Mouse (Mus musculus) layer of hippocampus, postnatal 10 days (tissue): ENCODE measurements around the gene Minos1. TPM values are rescaled to one million over a fixed set of nuclear protein-coding genes. Genes with fewer than 3 reads are reported as not detected.

Experiments
- DNase-seq, 2 experiments: peaks; one replicate each; pipeline ENCODE4 v3.0.0; 2021; ENCODE audit warnings: low spot score in 2 of 2
- total RNA-seq, 2 experiments: library from RNA; stranded (reverse); gene quantifications; 2 replicates each; pipeline ENCODE4 v1.2.3; 2021

The Minos1 gene
- total RNA-seq, 2 experiments from 2014 or later, result 206 to 208 TPM

DNA sequence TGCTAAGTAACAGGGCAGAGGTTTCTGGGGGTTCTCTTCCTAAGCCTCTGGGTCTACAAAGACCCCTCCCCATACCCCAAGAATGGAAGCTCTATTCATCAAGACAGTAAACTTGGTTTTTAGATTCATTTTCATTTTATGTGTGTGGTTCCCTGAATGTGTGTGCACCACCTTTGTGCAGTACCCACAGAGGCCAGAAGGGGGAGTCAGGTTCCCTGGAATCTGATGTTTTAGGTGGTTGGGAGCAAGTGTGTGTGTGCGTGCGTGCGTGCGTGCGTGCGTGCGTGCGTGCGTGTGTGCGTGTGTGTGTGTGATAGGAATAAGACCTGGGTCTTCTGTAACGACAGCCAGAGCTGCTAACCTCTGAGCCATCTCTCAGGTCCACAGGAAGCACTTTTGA lies 14.2 kb upstream of the Minos1 start:
- peak in 1 of 2 experiments; percentile 36 for DNase-seq

DNA sequence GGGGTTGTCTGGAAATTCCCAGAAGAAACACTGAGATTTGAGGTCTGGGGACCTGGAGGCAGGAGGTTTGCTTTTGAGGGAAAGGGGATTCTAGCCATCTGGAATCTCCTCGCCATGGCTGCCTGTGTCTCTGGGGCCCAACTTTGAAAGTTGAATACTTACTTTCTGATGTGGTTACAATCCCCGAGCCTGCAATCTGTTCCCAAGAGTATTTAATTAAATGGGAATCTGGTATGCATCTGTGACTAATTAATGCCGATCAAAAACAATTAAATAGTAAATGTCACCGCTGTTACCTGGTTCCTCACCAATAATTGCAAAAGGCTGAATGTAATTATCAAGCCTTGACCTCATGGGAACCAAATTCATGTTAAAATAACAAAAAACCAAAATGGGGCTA lies 13.7 kb upstream of the Minos1 start:
- no peak for DNase-seq

DNA sequence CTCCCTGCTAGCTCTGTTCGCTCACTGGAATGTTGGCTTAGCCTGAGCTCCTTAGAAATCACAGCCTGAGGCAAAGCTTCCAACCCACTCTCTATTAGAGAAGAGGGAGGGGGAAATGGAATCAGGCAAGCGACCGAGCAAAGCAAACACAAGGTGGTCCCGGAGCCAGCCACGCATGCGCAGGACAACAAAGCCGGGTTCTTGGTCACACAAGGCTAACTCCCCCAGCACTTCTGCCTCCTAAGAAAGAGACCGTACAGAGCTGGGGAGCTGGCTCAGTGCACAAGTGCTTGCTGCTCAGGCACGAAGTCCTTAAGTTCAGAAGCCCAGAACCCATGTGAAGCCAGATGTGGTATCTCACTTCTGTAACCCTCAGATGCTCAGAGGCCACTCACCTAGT lies 12.1 kb upstream of the Minos1 start:
- no peak for DNase-seq

DNA sequence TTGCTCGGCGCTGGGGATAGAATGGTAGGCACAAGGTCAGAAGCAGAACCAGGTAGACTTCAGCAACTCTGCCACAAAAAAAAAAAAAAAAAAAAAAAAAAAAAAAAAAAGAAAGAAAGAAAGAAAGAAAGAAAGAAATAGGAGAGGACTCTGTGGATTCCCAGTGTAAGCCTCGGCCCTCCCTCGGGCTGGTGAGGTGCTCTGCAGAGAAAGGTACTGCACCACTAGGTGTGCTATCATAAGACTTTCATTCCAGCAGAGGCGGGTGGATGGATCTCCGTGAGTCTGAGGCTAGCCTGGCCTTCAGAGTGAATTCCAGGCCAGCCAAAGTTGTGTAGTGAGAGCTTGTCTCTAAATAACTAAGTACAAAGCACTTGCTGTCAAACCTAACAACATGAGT lies 10.9 kb upstream of the Minos1 start:
- DNase-seq, result no peak

DNA sequence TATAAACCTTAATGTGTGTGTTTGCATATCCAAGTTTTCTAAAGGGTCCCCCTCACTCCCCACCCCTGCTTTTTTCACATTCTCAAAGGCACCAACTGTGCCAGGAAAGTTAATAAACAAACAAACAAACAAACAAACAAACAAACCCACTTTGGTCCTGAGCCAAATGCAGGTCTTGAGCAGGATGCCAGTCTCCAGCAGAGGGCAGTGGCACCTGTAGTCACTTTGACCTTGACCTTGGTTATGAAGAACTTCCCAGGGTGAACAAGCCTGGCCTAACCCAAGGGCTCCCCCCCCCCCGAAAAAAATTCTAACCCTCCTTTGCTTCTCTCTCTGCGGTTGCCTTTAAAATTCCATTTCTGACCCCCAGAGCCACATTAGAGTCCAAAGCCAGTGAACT lies 9.4 kb upstream of the Minos1 start:
- DNase-seq, result no peak

DNA sequence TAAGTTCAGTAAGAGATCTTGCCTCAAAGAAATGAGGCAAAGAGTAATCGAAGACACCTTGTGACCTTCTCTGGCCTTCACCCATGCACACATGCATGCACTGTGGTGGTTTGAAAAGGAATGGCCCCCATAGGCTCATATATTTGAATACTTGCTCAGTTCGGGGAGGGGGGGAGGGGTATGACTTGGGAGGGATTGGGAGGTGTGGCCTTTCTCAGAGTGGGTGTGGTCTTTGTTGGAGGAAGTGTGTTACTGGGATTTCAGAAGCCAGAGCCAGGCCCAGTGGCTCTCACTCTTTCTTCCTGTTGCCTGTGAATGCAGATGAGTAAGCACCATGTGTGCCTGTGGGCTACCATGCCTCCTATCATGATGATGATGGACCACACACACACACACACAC lies 5.1 kb upstream of the Minos1 start:
- no peak for DNase-seq

DNA sequence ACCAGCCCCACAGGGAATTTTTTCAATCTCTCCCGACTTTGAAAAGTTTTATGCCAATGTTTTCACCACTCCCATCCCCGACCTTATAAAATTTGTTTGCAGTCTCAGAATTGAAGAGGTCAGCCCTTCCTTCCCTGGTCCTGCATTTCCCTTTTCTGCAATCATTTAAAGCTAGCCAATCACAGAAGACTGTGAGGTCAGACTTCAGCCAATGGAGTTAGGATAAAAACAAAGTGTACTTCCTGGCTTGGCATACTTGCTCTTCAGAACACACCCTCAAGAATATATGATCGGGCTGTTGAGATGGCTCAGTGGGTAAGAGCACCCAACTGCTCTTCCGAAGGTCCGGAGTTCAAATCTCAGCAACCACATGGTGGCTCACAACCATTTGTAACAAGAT lies 2.2 kb upstream of the Minos1 start:
- DNase-seq, result no peak

- no peak for DNase-seq
Measured at GRCm38 (mm10) chr4:139131858-139132672, 1.2 kb upstream of the Minos1 start.

- DNase-seq, result peak in 1 of 2 experiments; percentile 37
Measured at GRCm38 (mm10) chr4:139129806-139130700, 860 bp downstream of the Minos1 start.

DNA sequence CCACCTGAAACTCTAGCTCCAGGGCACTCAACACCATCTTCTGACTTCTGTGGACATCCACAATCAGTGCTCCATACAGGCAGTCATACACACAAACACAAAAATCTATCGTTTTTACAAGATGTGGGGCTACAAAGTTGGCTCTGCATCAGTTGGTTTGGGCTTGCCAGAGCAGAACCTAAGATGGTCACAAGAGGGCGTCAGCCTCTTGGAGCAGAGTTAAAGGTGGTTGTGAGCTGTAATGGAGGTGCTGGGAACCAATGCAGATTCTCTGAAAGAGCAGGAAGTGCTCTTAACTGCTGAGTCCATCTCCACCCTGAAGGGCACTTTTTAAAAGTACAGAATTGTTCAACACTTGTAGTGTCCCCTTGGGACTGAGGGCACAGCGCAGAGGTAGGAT lies 4.4 kb downstream of the Minos1 start:
- DNase-seq, result no peak

DNA sequence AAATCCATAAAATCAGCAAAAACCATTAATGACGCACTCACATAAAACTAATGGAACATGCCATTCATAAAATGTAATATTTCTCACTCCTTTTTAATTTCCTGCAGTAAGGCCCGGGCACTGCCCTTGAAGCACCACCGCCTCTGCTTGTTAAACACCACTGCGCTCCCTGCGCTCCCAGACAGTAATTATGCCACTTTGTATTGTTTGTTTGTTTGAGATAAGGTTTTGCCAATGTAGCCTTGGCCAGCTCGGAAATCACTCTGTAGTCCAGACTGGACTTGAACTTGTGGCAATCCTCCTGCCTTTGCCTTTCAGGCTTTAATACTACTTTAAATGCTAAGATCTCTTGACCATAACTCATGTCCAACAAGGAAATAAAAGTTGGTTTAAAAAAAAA lies 6.0 kb downstream of the Minos1 start:
- DNase-seq, result no peak

DNA sequence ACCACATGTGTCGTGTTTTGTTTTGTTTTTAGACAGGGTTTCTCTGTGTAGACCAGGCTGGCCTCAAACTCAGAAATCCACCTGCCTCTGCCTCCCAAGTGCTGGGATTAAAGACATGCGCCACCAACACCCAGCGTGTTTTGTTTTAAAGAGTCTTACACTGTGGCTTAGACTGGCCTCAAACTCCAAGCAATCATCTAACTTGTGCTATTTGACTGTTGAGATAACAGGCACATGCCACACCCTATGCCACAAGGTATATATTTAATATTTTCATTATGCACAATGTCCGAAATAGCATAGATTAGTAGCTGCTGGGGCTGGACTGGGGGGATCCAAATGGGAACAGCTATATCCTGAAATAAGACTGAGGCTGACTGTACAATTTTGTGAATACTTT lies 8.4 kb downstream of the Minos1 start:
- DNase-seq, result no peak

DNA sequence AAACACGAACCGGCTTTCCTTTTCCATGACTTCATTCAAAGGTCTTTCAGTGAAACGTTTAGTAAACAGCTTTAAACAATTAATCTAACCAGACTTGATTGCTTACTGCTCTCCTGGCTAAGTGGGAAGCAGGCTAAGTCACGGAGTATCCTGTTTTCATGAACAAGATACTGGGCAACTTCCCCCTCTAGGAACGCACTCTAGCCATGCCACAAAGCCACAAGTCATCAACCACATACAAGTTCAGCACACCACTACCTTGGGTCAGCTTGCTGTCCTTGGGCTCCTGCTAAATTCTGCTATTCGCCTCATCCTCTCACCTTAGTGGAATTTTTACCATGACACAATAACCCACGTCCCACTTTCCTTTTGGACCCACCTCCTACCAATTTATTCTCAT lies 9.9 kb downstream of the Minos1 start:
- no peak for DNase-seq

GRCm38 (mm10) chr4:139120281-139120814 lies 10.6 kb downstream of the Minos1 start:
- no peak for DNase-seq

GRCm38 (mm10) chr4:139116356-139117063 lies 14.4 kb downstream of the Minos1 start:
- DNase-seq, result no peak

DNA sequence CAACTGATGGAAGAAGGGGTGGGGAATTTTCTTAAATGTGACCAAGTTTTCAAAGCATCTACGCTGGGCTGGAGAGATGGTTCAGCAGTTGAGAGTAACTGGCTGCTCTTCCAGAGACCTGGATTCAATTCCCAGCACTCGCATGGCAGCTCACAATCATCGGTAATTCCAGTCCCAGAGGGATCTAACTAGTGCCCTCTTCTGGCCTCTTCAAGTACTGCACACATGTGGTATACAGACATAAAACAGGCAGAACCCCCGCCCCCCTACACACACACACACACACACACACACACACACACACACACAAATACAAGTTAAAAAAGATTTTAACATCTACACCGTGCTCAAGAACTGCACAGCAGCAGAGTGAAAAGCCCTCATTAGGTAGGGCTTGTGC lies 15.2 kb downstream of the Minos1 start:
- DNase-seq, result no peak

DNA sequence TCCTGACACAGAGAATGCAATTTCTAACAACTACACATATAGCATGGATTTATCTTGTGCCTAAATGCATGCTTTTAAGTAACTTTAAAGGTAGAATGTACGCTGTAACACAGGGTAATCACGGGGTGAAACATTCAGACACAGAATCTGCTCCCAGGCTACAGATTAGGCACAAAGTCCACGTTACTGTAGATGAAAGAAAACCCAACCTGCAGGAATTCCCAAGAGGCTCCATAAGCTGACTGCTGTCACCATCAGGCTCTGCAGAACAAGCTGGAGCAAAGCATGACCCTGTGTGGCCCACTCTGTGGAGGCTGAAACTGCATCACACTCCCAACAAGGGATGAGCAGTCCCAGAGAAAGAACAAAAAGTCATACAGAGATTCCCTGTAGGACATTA lies 18.4 kb downstream of the Minos1 start:
- DNase-seq, result no peak

DNA sequence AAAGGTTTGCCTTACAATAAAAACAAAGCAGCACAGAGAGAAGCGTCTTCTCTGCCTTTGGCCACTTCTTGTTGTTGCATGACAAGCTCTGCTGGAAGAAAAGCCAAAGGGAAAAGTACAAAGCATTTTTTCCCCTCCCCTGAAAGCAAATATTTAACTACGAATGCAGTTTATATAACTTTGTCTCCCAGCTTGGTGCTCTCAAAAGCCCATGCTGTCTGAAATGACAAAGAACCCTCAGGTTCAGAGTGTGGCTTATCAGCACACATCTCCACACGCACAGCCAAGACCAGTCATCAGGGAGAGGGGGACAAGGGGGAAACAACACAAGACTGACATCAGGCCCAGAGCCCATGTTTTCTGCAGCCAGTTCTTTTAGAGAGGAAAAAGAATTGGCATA lies 19.5 kb downstream of the Minos1 start:
- DNase-seq, result no peak

DNA sequence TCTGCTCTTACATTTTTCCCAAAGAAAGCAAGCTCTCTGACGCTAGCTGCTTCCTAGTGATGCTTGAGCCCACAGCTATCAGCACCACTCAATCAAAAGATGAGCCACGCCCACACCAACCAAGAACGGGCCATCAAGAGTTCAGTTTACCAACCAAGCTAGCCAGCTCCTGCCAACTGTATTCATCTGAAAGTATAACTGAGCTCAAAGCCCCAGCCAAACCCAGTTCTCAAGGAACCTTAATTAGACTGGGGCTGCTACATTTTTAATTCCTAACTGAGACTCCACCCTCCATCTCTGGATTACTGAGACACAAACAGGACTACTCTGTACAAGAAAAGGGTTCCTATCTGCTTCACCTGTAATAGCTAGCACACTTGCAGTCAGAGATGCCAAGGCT lies 20.1 kb downstream of the Minos1 start:
- no peak for DNase-seq

- DNase-seq, result no peak
Measured at GRCm38 (mm10) chr4:139105453-139105852, 25.5 kb downstream of the Minos1 start.

DNA sequence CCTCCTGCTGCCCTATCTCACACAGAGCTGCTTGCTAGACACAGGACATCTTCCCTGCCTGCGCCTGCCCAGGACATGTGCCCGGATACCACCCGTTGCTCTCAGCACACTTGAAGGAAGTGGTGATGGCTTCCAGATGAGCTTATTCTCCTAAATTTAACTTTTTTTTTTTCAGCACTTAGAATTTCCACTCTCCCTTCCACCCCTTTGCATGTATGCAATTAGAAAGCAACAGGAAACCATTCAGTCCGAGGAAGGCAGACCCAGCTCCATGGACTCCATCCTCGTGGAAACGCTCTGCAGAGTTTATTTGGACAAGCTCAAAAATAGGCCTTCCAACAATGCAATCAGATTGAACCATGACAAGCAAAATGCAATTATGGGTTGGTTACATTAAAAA lies 29.4 kb downstream of the Minos1 start:
- no peak for DNase-seq

- DNase-seq, result no peak
Measured at GRCm38 (mm10) chr4:139100326-139100725, 30.6 kb downstream of the Minos1 start.
